Mouse (Mus musculus) bone marrow, adult 2 months (tissue): ENCODE data around the gene Cd151. TPM values are rescaled to one million over a fixed set of nuclear protein-coding genes. Genes with fewer than 3 reads are reported as not detected.

Experiments used
- H3K27ac ChIP-seq: fragments of 200-500 bp; 2 replicates; pipeline ENCODE4 v1.5.1; 2012; ENCODE audit warnings: low read depth, mild to moderate bottlenecking, control low read depth, inconsistent platforms, low read length; ENCODE audit not compliant: control insufficient read depth, poor library complexity, insufficient read depth
- H3K4me1 ChIP-seq: fragments of 200-500 bp; 2 replicates; pipeline ENCODE4 v1.6.1; 2011; ENCODE audit warnings: low read length; ENCODE audit not compliant: control insufficient read depth, insufficient read depth
- H3K4me3 ChIP-seq: fragments of 200-500 bp; replicated peaks from 2 replicates; pipeline ENCODE3; 2011; ENCODE audit warnings: mild to moderate bottlenecking, low read depth, low read length, control low read depth; ENCODE audit not compliant: control insufficient read depth
- CTCF ChIP-seq: fragments of 200-500 bp; IDR thresholded peaks from 2 replicates; pipeline ENCODE4 v1.5.1; 2011; ENCODE audit warnings: low read length, control low read depth; ENCODE audit not compliant: control insufficient read depth, insufficient read depth
- POLR2A ChIP-seq: fragments of 200-500 bp; IDR thresholded peaks from 2 replicates; pipeline ENCODE4 v1.6.1; 2011; ENCODE audit warnings: low read depth, mild to moderate bottlenecking, control low read depth, low read length, borderline replicate concordance; ENCODE audit not compliant: control insufficient read depth
- WGBS: fragments of 180-500 bp; shearing (Covaris S2); methylation state at CpG from one replicate; pipeline ENCODE4 v1.1.7; 2018; 5-methylcytosine and 5-hydroxymethylcytosine counted together
- polyA plus RNA-seq: library from polyadenylated mRNA; stranded (reverse); fragments of >200 nt; gene quantifications from 2 replicates; pipeline ENCODE4 v1.2.4, GENCODE M21; 2011; ENCODE audit warnings: low replicate concordance; ENCODE audit not compliant: missing spikeins, insufficient read depth, insufficient read length

Cd151 gene
- polyA plus RNA-seq, 1 experiment = 34.2 TPM

DNA sequence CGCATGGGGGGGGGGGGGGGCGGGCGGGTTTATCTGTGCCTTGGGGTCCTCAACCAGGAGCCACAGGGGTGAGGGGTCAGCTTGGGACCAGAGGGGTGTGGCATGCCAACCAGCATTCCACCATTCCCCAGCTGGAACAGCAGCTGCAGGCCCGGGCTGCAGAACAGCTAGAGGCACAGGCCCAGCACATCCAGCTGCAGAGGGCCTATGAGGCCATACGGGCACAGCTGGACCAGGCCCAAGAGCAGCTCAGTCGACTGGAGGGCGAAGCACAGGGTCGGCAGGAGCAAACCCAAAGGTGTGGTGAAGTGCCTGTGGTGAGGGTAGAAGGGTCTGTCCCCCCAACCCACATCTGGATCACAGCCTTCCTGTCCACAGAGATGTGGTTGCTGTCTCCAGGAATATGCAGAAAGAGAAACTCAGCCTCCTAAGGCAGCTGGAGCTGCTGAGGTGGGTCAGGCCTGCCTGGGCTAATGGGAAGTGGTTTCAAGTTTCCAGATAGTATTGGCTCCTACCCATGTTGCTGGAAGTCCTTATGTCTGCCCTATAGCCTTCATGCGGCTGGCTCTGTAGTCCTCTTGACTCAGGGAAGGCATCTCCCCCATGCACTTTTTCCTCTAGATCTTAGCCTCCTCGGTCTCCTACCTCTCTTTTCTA lies 1.7 kb upstream of the Cd151 start:
- Histone ChIP-seq H3K4me1 (peaks cover 9% of the 10 kb centered on the region), H3K4me3 (no peak overlapping the region), H3K27ac (no peak overlapping the region)
- 49% methylated on average over 10 of the region's 10 CpGs for WGBS
- TF ChIP-seq POLR2A (no peak; the same call in 1 of the 2 replicates), CTCF (no peak)

DNA sequence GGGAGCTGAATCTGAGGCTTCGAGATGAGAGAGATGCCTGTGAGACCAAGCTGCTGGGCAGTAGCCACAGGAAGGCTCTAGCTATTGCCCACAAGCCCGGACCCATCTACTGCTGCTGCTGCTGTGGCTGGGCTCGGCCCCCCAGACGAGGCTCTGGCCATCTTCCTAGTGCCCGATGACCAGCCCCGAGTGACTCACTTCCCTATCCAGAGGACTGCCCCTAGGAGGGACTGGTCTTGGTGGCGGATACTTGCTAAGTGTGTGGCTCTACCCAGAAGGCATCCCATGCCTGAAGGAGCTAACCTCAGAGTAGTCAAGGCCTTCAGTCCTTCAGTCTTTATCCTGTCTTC lies 1.2 kb upstream of the Cd151 start:
- 60% methylated on average over 7 of the region's 7 CpGs for WGBS
- Histone ChIP-seq H3K27ac (no peak overlapping the region), H3K4me3 (no peak overlapping the region), H3K4me1 (peaks cover 9% of the 10 kb centered on the region)
- TF ChIP-seq CTCF (no peak), POLR2A (no peak)

GRCm38 (mm10) chr7:141466607-141467148 lies 514 bp upstream of the Cd151 start:
- H3K4me1 ChIP-seq = peaks cover 9% of the 10 kb centered on the region
- TF ChIP-seq POLR2A (no peak), CTCF (no peak)
- 70% methylated on average over 10 of the region's 10 CpGs for WGBS
- peak overlapping the region; percentile 38 for H3K4me3 ChIP-seq
- H3K27ac ChIP-seq = peak overlapping the region; percentile 81

GRCm38 (mm10) chr7:141468164-141468521 lies 951 bp downstream of the Cd151 start:
- Histone ChIP-seq H3K4me1 (peaks cover 9% of the 10 kb centered on the region), H3K4me3 (peak overlapping the region; percentile 100), H3K27ac (peak overlapping the region; percentile 81)
- 43% methylated on average over 5 of the region's 5 CpGs for WGBS
- no peak for TF ChIP-seq POLR2A
- TF ChIP-seq CTCF = no peak

DNA sequence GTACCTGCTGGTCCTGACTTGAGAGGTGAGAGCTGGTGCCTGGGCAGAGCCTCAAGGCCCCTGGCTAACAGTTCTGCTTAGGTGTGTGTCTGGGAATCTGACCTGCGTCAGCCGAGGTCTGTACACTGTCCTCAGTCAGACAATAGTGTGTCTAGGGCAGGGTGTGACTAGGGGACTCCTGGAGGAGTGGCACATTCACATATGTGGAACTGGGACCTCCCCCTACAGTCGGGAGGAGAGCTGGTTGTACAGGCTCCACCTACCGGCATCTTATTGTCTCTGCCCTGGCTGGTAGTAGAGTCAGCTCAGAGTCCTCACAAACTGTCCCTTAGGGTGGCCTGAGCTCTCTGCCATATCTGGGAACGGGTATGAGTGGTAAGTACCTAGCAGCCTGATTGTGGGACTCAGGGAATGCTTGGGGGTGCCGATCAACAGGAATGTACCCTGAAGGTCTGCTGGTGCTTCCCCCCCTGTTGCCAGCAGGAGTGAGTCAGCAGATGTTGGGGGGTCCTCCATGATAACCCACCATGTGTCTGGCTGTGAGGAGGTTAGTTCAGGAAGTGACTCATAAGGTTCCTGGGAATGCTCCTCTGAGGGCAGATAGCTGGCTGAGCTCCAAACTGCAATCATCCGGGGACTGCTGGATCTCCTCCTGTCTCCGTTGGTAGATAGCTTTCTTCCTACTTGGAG lies 1.5 kb downstream of the Cd151 start:
- Histone ChIP-seq H3K4me3 (peak overlapping the region; percentile 100), H3K4me1 (peaks cover 10% of the 10 kb centered on the region), H3K27ac (peak overlapping the region; percentile 81)
- 5% methylated on average over 8 of the region's 8 CpGs for WGBS
- peak; percentile 29; the same call in 1 of the 2 replicates for TF ChIP-seq CTCF
- no peak for TF ChIP-seq POLR2A

GRCm38 (mm10) chr7:141469352-141469751 lies 2.2 kb downstream of the Cd151 start:
- H3K4me1 ChIP-seq = peaks cover 11% of the 10 kb centered on the region
- WGBS = 76% methylated on average over 6 of the region's 6 CpGs
- H3K4me3 ChIP-seq = no peak overlapping the region
- H3K27ac ChIP-seq = no peak overlapping the region
- TF ChIP-seq POLR2A = no peak
- TF ChIP-seq CTCF = no peak

DNA sequence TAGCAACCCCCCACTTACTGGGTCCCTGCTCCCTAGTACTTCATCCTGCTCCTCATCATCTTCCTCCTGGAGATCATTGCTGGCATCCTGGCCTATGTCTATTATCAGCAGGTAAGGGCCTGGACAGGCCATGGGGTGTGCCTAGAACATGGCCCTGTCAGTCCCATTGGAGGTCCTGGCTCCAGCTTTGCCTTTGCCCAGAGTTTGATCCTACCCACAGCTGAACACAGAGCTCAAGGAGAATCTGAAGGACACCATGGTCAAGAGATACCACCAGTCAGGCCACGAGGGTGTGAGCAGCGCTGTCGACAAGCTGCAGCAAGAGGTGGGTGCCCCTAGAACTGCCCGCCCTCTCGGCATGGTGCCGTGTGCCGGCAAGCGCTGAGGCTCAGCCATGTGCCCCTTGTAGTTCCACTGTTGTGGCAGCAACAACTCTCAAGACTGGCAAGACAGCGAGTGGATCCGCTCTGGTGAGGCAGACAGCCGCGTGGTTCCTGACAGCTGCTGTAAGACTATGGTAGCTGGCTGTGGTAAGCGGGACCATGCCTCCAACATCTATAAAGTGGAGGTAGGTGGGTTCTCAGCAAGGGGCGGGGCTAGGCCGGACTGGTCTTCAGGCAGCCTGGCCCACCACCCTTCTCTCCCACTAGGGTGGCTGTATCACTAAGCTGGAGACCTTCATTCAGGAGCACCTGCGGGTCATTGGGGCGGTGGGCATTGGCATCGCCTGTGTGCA lies 2.9 kb downstream of the Cd151 start:
- 91% methylated on average over 18 of the region's 18 CpGs for WGBS
- no peak overlapping the region; the same call in 1 of the 2 replicates for H3K27ac ChIP-seq
- H3K4me1 ChIP-seq = peaks cover 11% of the 10 kb centered on the region
- H3K4me3 ChIP-seq = no peak overlapping the region
- TF ChIP-seq CTCF = no peak
- TF ChIP-seq POLR2A = no peak

- peaks cover 11% of the 10 kb centered on the region for H3K4me1 ChIP-seq
- no peak for TF ChIP-seq CTCF
- TF ChIP-seq POLR2A = no peak
- no peak overlapping the region for H3K4me3 ChIP-seq
- H3K27ac ChIP-seq = no peak overlapping the region
- WGBS = 91% methylated on average over 10 of the region's 10 CpGs
Measured at GRCm38 (mm10) chr7:141470637-141470944, 3.4 kb downstream of the Cd151 start.
